Mouse (Mus musculus): ENCODE results near the gene Gm17428. TPM values are rescaled to one million over a fixed set of nuclear protein-coding genes. Genes with fewer than 3 reads are reported as not detected.

The Gm17428 gene
- polyA plus RNA-seq, 1 experiment from 2014 or later, result not detected

- no peak for ATAC-seq (ENCODE audit: insufficient read depth, low FRiP score)
- no peak overlapping the region for H3K27ac ChIP-seq (ENCODE audit: low read length)
- no peaks in the 10 kb centered on the region; the same call in 1 of the 2 replicates for H3K27me3 ChIP-seq (ENCODE audit: control insufficient read depth, insufficient read depth, low read length)
- no peak overlapping the region for H3K4me3 ChIP-seq (replicated peaks; ENCODE audit: low read length)
- 72% methylated on average over 15 of the region's 15 CpGs for WGBS
- no peak overlapping the region for H3K4me2 ChIP-seq (ENCODE audit: low read depth, low read length)
- no peaks in the 10 kb centered on the region for H3K9me3 ChIP-seq (replicated peaks; ENCODE audit: control insufficient read depth, low read length)
- no peak overlapping the region; the same call in 1 of the 2 replicates for H3K9ac ChIP-seq (ENCODE audit: low read length)
- H3K4me1 ChIP-seq (ENCODE audit: control insufficient read depth, insufficient read depth, low read length), result 0 out of 2 replicates have a peak, but pooled peaks cover 2% of the 10 kb centered on the region
- no peaks in the 10 kb centered on the region for H3K36me3 ChIP-seq (ENCODE audit: control insufficient read depth, insufficient read depth, low read length)
Observed at GRCm38 (mm10) chr14:54938431-54939219, 38.1 kb upstream of the Gm17428 start.

GRCm38 (mm10) chr14:54939434-54940175 lies 37.1 kb upstream of the Gm17428 start:
- Histone ChIP-seq H3K9ac (ENCODE audit: low read length) (no peak overlapping the region), H3K27ac (ENCODE audit: low read length) (no peak overlapping the region), H3K9me3 (replicated peaks; ENCODE audit: control insufficient read depth, low read length) (no peaks in the 10 kb centered on the region), H3K27me3 (ENCODE audit: control insufficient read depth, insufficient read depth, low read length) (no peaks in the 10 kb centered on the region; the same call in 1 of the 2 replicates), H3K36me3 (ENCODE audit: control insufficient read depth, insufficient read depth, low read length) (no peaks in the 10 kb centered on the region), H3K4me1 (ENCODE audit: control insufficient read depth, insufficient read depth, low read length) (0 out of 2 replicates have a peak, but pooled peaks cover 2% of the 10 kb centered on the region), H3K4me2 (ENCODE audit: low read depth, low read length) (no peak overlapping the region), H3K4me3 (replicated peaks; ENCODE audit: low read length) (no peak overlapping the region)
- peak; percentile 74 for ATAC-seq (ENCODE audit: insufficient read depth, low FRiP score)
- WGBS, result 53% methylated on average over 12 of the region's 12 CpGs

- WGBS, result 72% methylated on average over 3 of the region's 3 CpGs
Observed at GRCm38 (mm10) chr14:54940176-54940530, 36.6 kb upstream of the Gm17428 start.

GRCm38 (mm10) chr14:54941024-54941978 lies 35.4 kb upstream of the Gm17428 start:
- Histone ChIP-seq H3K36me3 (ENCODE audit: control insufficient read depth, insufficient read depth, low read length) (no peaks in the 10 kb centered on the region), H3K9ac (ENCODE audit: low read length) (no peak overlapping the region), H3K4me3 (replicated peaks; ENCODE audit: low read length) (no peak overlapping the region), H3K4me2 (ENCODE audit: low read depth, low read length) (no peak overlapping the region), H3K4me1 (ENCODE audit: control insufficient read depth, insufficient read depth, low read length) (no peaks in the 10 kb centered on the region), H3K27ac (ENCODE audit: low read length) (no peak overlapping the region), H3K9me3 (replicated peaks; ENCODE audit: control insufficient read depth, low read length) (no peaks in the 10 kb centered on the region), H3K27me3 (ENCODE audit: control insufficient read depth, insufficient read depth, low read length) (no peaks in the 10 kb centered on the region; the same call in 1 of the 2 replicates)
- 52% methylated on average over 13 of the region's 13 CpGs for WGBS
- ATAC-seq (ENCODE audit: insufficient read depth, low FRiP score), result no peak

More at GRCm38 (mm10) chr14:54940176-54940530, 36.6 kb upstream of the Gm17428 start:
- Histone ChIP-seq H3K4me3 (replicated peaks; ENCODE audit: low read length) (no peak overlapping the region), H3K9ac (ENCODE audit: low read length) (no peak overlapping the region), H3K27ac (ENCODE audit: low read length) (no peak overlapping the region), H3K4me1 (ENCODE audit: control insufficient read depth, insufficient read depth, low read length) (0 out of 2 replicates have a peak, but pooled peaks cover 2% of the 10 kb centered on the region), H3K36me3 (ENCODE audit: control insufficient read depth, insufficient read depth, low read length) (no peaks in the 10 kb centered on the region), H3K27me3 (ENCODE audit: control insufficient read depth, insufficient read depth, low read length) (no peaks in the 10 kb centered on the region; the same call in 1 of the 2 replicates), H3K4me2 (ENCODE audit: low read depth, low read length) (no peak overlapping the region), H3K9me3 (replicated peaks; ENCODE audit: control insufficient read depth, low read length) (no peaks in the 10 kb centered on the region)
- ATAC-seq (ENCODE audit: insufficient read depth, low FRiP score), result no peak

GRCm38 (mm10) chr14:54942479-54942878 lies 34.3 kb upstream of the Gm17428 start:
- H3K4me1 ChIP-seq (ENCODE audit: control insufficient read depth, insufficient read depth, low read length), result no peaks in the 10 kb centered on the region
- H3K9ac ChIP-seq (ENCODE audit: low read length), result no peak overlapping the region
- H3K4me2 ChIP-seq (ENCODE audit: low read depth, low read length), result no peak overlapping the region
- H3K4me3 ChIP-seq (replicated peaks; ENCODE audit: low read length), result no peak overlapping the region
- H3K27ac ChIP-seq (ENCODE audit: low read length), result no peak overlapping the region
- WGBS, result 88% methylated on average over 8 of the region's 8 CpGs
- no peaks in the 10 kb centered on the region; the same call in 1 of the 2 replicates for H3K27me3 ChIP-seq (ENCODE audit: control insufficient read depth, insufficient read depth, low read length)
- H3K36me3 ChIP-seq (ENCODE audit: control insufficient read depth, insufficient read depth, low read length), result no peaks in the 10 kb centered on the region
- no peaks in the 10 kb centered on the region for H3K9me3 ChIP-seq (replicated peaks; ENCODE audit: control insufficient read depth, low read length)
- no peak for ATAC-seq (ENCODE audit: insufficient read depth, low FRiP score)

GRCm38 (mm10) chr14:54943971-54944370 lies 32.8 kb upstream of the Gm17428 start:
- ATAC-seq (ENCODE audit: insufficient read depth, low FRiP score), result no peak
- H3K4me1 ChIP-seq (ENCODE audit: control insufficient read depth, insufficient read depth, low read length), result no peaks in the 10 kb centered on the region
- no peak overlapping the region for H3K4me3 ChIP-seq (replicated peaks; ENCODE audit: low read length)
- H3K36me3 ChIP-seq (ENCODE audit: control insufficient read depth, insufficient read depth, low read length), result no peaks in the 10 kb centered on the region
- WGBS, result 94% methylated on average over 7 of the region's 7 CpGs
- H3K27ac ChIP-seq (ENCODE audit: low read length), result no peak overlapping the region
- no peak overlapping the region for H3K4me2 ChIP-seq (ENCODE audit: low read depth, low read length)
- H3K9me3 ChIP-seq (replicated peaks; ENCODE audit: control insufficient read depth, low read length), result no peaks in the 10 kb centered on the region
- H3K9ac ChIP-seq (ENCODE audit: low read length), result no peak overlapping the region
- no peaks in the 10 kb centered on the region for H3K27me3 ChIP-seq (ENCODE audit: control insufficient read depth, insufficient read depth, low read length)

GRCm38 (mm10) chr14:54944939-54945338 lies 31.8 kb upstream of the Gm17428 start:
- 71% methylated on average over 2 of the region's 2 CpGs for WGBS
- H3K9ac ChIP-seq (ENCODE audit: low read length), result no peak overlapping the region
- H3K4me2 ChIP-seq (ENCODE audit: low read depth, low read length), result no peak overlapping the region
- H3K36me3 ChIP-seq (ENCODE audit: control insufficient read depth, insufficient read depth, low read length), result no peaks in the 10 kb centered on the region
- H3K27me3 ChIP-seq (ENCODE audit: control insufficient read depth, insufficient read depth, low read length), result no peaks in the 10 kb centered on the region
- no peak overlapping the region for H3K4me3 ChIP-seq (replicated peaks; ENCODE audit: low read length)
- no peaks in the 10 kb centered on the region for H3K4me1 ChIP-seq (ENCODE audit: control insufficient read depth, insufficient read depth, low read length)
- no peak for ATAC-seq (ENCODE audit: insufficient read depth, low FRiP score)
- no peak overlapping the region for H3K27ac ChIP-seq (ENCODE audit: low read length)
- no peaks in the 10 kb centered on the region for H3K9me3 ChIP-seq (replicated peaks; ENCODE audit: control insufficient read depth, low read length)

GRCm38 (mm10) chr14:54945975-54946704 lies 30.6 kb upstream of the Gm17428 start:
- no peaks in the 10 kb centered on the region for H3K9me3 ChIP-seq (replicated peaks; ENCODE audit: control insufficient read depth, low read length)
- WGBS, result 72% methylated on average over 19 of the region's 19 CpGs
- no peak overlapping the region for H3K4me2 ChIP-seq (ENCODE audit: low read depth, low read length)
- no peak for ATAC-seq (ENCODE audit: insufficient read depth, low FRiP score)
- no peak overlapping the region for H3K27ac ChIP-seq (ENCODE audit: low read length)
- no peaks in the 10 kb centered on the region for H3K36me3 ChIP-seq (ENCODE audit: control insufficient read depth, insufficient read depth, low read length)
- H3K4me3 ChIP-seq (replicated peaks; ENCODE audit: low read length), result no peak overlapping the region
- H3K9ac ChIP-seq (ENCODE audit: low read length), result no peak overlapping the region
- H3K27me3 ChIP-seq (ENCODE audit: control insufficient read depth, insufficient read depth, low read length), result no peaks in the 10 kb centered on the region
- H3K4me1 ChIP-seq (ENCODE audit: control insufficient read depth, insufficient read depth, low read length), result no peaks in the 10 kb centered on the region

Data from stomach, embryonic 16.5 days (tissue).